Mouse (Mus musculus) C2C12 (cell line): Measurements from ENCODE around the gene Oaz2. TPM values are rescaled to one million over a fixed set of nuclear protein-coding genes. Genes with fewer than 3 reads are reported as not detected.

ENCODE experiments used
- H3K27me3 ChIP-seq: one replicate; pipeline ENCODE4 v1.6.1; 2011; ENCODE audit not compliant: control insufficient read depth, insufficient read depth, insufficient read length
- H3K36me3 ChIP-seq: one replicate; pipeline ENCODE4 v1.6.1; 2011; ENCODE audit not compliant: control insufficient read depth, insufficient read depth
- H3K4me3 ChIP-seq: one replicate; pipeline ENCODE4 v1.5.1; 2011; ENCODE audit warnings: mild to moderate bottlenecking, control low read depth; ENCODE audit not compliant: poor library complexity, insufficient read depth, severe bottlenecking
- H3K79me2 ChIP-seq: one replicate; pipeline ENCODE4 v1.6.1; 2011; ENCODE audit not compliant: control insufficient read depth, insufficient read depth
- H3K79me3 ChIP-seq: one replicate; pipeline ENCODE4 v1.6.1; 2011; ENCODE audit warnings: low read depth, control low read depth
- H3ac ChIP-seq: one replicate; pipeline ENCODE3; 2011; ENCODE audit warnings: low read depth; ENCODE audit not compliant: control insufficient read depth, insufficient read length
- CEBPB ChIP-seq: IDR thresholded peaks from one replicate; pipeline ENCODE4 v1.6.1; 2011; ENCODE audit warnings: low read depth, mild to moderate bottlenecking, control low read depth, moderate library complexity
- CTCF ChIP-seq: IDR thresholded peaks from one replicate; pipeline ENCODE4 v1.5.1; 2011; ENCODE audit not compliant: control insufficient read depth, insufficient read depth, insufficient read length
- FOSL1 ChIP-seq: IDR thresholded peaks from one replicate; pipeline ENCODE4 v1.8.0; 2011; ENCODE audit warnings: mild to moderate bottlenecking, low read length; ENCODE audit not compliant: poor library complexity, insufficient read depth, severe bottlenecking
- MAX ChIP-seq: IDR thresholded peaks from one replicate; pipeline ENCODE4 v1.6.1; 2011; ENCODE audit warnings: mild to moderate bottlenecking, control low read depth
- MYOD1 ChIP-seq: IDR thresholded peaks from one replicate; pipeline ENCODE4 v1.6.1; 2011; ENCODE audit warnings: low read depth; ENCODE audit not compliant: control insufficient read depth, insufficient read length
- MYOG ChIP-seq: IDR thresholded peaks from one replicate; pipeline ENCODE4 v1.6.1; 2011; ENCODE audit not compliant: control insufficient read depth, insufficient read length; ENCODE audit errors: extremely low read depth
- USF1 ChIP-seq: IDR thresholded peaks from one replicate; pipeline ENCODE4 v1.6.1; 2011; ENCODE audit warnings: low read depth, mild to moderate bottlenecking, control low read depth, moderate library complexity
- long read RNA-seq, 2 experiments: library from polyadenylated mRNA; unstranded; transcript quantifications; one replicate each; pipeline ENCODE4 v2.0.0; 2019 to 2020
- polyA plus RNA-seq: library from polyadenylated mRNA; unstranded; fragments of >200 nt; fragmentation: generic; extraction: Trizol; gene quantifications from one replicate; pipeline ENCODE4 v1.2.1, GENCODE M21; 2012; ENCODE audit warnings: missing spikeins

Gene Oaz2
- polyA plus RNA-seq: 75.7 TPM
- long read RNA-seq, experiment 1, partial matches to known transcripts: 12 of 158 reads
- long read RNA-seq, experiment 1, other reads (novel, unspliced or antisense): 146 of 158 reads
- long read RNA-seq, experiment 2, partial matches to known transcripts: 8 of 599 reads
- long read RNA-seq, experiment 2, other reads (novel, unspliced or antisense): 590 of 599 reads

DNA sequence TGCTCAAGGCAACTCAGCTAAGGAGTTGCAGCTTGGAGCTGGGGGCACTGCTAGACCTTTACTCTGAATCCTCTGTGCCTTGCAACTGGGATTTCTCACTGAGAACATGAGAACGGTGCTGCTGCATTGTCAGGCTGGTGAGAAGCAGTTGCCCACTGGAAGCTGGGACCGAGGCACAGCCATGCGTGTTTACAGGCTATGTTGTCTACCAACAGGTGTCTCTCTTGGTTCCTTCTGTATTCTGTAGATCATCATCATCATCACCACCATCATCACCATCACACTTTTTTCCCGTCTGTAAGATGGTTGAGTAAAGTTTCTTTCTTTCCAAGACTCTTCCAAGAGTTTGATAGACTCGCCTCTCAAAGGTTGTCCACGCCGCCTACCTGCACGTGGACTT is at the start of gene Oaz2:
Oaz2 (plus strand) TSS at position 301 of the 400 bp plus-strand sequence.
- Histone ChIP-seq H3ac (no peak within 1 kb of the TSS), H3K79me2 (no peaks in the 10 kb centered on the region), H3K4me3 (no peak within 1 kb of the TSS), H3K79me3 (no peaks in the 10 kb centered on the region), H3K36me3 (no peaks in the 10 kb centered on the region), H3K27me3 (no peaks in the 10 kb centered on the region)
- no peak for TF ChIP-seq MAX
- TF ChIP-seq MYOG: no peak
- TF ChIP-seq FOSL1: no peak
- no peak for TF ChIP-seq CEBPB
- no peak for TF ChIP-seq CTCF
- TF ChIP-seq MYOD1: no peak
- TF ChIP-seq USF1: no peak

DNA sequence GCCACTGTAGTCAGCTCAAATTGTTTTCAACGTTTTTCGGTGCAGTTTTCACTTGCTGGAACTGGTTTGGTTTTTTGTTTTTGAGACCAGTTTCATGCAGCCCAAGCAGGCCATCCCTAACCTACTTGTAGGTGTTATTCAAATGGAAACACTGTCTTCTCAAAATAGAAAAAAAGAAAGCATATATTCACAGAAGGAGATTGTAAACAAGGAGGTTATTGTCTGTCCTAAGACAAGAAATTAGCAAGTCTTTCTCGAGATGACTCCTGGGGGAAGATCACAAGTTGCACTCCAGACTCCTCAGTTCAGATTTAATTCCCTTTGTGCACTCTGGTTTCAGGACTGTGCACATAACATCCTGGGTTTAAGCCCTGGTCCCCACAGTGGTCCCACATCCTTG is 48.5 kb upstream of the Oaz2 start:
- H3K79me2 ChIP-seq: no peaks in the 10 kb centered on the region
- H3K27me3 ChIP-seq: no peaks in the 10 kb centered on the region
- no peaks in the 10 kb centered on the region for H3K79me3 ChIP-seq
- no peak for TF ChIP-seq CEBPB
- no peak for TF ChIP-seq USF1
- no peak for TF ChIP-seq MAX
- no peak for TF ChIP-seq CTCF
- no peak for TF ChIP-seq FOSL1
- no peak for TF ChIP-seq MYOG
- no peak for TF ChIP-seq MYOD1
- H3K36me3 ChIP-seq: no peaks in the 10 kb centered on the region
- H3ac ChIP-seq: no peak overlapping the region
- no peak overlapping the region for H3K4me3 ChIP-seq

- no peaks in the 10 kb centered on the region for H3K27me3 ChIP-seq
- no peaks in the 10 kb centered on the region for H3K79me2 ChIP-seq
- H3K4me3 ChIP-seq: no peak overlapping the region
- TF ChIP-seq MAX (no peak), MYOD1 (no peak), MYOG (no peak), USF1 (no peak), CTCF (no peak), FOSL1 (no peak), CEBPB (no peak)
- no peaks in the 10 kb centered on the region for H3K79me3 ChIP-seq
- H3ac ChIP-seq: no peak overlapping the region
- no peaks in the 10 kb centered on the region for H3K36me3 ChIP-seq
Observed at GRCm38 (mm10) chr9:65621196-65621595, 46.6 kb upstream of the Oaz2 start.

DNA sequence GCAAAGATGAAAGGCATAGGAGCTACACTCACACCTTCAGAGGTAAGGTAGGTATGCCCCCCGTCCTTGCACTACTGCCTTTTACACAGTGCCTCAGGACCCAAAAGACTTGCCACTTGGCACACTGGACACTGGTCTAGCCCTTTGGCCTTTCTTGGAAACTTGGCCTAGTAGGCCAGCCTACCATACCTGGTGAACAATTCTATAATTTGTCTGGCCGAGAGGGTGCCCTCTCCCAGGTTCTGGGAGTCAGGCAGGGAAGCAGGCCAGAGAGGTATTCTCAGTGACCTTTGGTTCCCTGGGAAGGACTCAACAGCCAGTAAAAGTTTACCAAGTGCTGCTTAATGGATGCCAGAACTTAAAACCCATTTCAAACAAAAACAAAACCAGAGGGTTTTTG is 46.1 kb upstream of the Oaz2 start:
- Histone ChIP-seq H3K79me3 (no peaks in the 10 kb centered on the region), H3K4me3 (no peak overlapping the region), H3ac (no peak overlapping the region), H3K36me3 (no peaks in the 10 kb centered on the region), H3K79me2 (no peaks in the 10 kb centered on the region), H3K27me3 (no peaks in the 10 kb centered on the region)
- TF ChIP-seq USF1 (no peak), MAX (no peak), MYOG (no peak), FOSL1 (no peak), CTCF (no peak), CEBPB (no peak), MYOD1 (no peak)

DNA sequence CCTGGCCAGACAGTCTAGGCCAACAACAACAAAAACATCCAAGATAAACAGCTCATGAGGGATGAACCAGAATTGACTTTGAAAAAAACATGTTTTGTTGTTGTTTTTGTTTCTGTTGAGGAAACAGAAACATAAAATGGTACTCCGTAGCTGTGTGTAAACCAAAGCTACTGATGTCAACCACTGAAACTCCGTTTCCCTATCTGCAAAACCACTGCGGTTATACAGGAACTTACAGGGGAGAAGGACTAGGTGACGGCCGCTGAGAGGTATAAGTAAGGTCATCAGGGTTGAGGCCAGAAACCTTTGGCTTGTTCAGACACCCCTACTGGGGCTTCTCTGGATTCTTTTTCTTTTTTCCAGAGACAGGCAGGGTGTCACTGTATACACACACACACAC is 45.0 kb upstream of the Oaz2 start:
- Histone ChIP-seq H3K27me3 (no peaks in the 10 kb centered on the region), H3ac (no peak overlapping the region), H3K4me3 (no peak overlapping the region), H3K79me3 (no peaks in the 10 kb centered on the region), H3K79me2 (no peaks in the 10 kb centered on the region), H3K36me3 (no peaks in the 10 kb centered on the region)
- TF ChIP-seq FOSL1 (no peak), CTCF (no peak), MYOG (no peak), CEBPB (no peak), MAX (no peak), USF1 (no peak), MYOD1 (no peak)

GRCm38 (mm10) chr9:65624266-65624665 is 43.5 kb upstream of the Oaz2 start:
- Histone ChIP-seq H3K27me3 (no peaks in the 10 kb centered on the region), H3K4me3 (no peak overlapping the region), H3K36me3 (no peaks in the 10 kb centered on the region), H3K79me3 (no peaks in the 10 kb centered on the region), H3K79me2 (no peaks in the 10 kb centered on the region), H3ac (no peak overlapping the region)
- TF ChIP-seq CTCF: no peak
- TF ChIP-seq CEBPB: no peak
- no peak for TF ChIP-seq MYOG
- TF ChIP-seq MAX: no peak
- no peak for TF ChIP-seq USF1
- no peak for TF ChIP-seq FOSL1
- no peak for TF ChIP-seq MYOD1
